Mouse (Mus musculus): ENCODE measurements around the gene Gm21904.
"Not testable (repeated sequence)": the region's sequence is repeated elsewhere in the genome, so short reads cannot be mapped to it uniquely, and the experiment has no call there.

The Gm21904 gene

DNA sequence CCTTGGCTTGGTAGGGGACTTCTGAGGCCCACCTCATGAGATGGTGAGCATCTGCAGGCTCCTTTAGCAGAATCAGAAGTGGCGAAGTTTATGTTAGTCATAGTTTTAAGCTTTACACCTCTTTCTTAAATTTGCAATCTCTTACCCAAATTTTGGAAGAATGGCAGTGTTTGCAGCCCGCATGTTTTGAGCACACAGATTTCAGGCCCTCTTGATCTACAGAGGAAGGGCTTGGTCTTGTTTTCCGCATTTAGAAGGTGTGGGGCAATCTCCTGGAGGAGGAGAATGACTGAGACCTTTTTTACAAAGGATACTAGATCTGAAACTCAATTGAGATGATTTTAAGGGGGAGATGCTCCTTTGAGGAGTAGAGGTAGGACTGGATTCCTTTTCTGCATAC is at the start of gene Gm21904:
TSS of gene Gm21904 (minus strand) at position 101 of the 400 bp plus-strand sequence.
- not testable (repeated sequence) for DNase-seq (ENCODE audit: low spot score)

DNA sequence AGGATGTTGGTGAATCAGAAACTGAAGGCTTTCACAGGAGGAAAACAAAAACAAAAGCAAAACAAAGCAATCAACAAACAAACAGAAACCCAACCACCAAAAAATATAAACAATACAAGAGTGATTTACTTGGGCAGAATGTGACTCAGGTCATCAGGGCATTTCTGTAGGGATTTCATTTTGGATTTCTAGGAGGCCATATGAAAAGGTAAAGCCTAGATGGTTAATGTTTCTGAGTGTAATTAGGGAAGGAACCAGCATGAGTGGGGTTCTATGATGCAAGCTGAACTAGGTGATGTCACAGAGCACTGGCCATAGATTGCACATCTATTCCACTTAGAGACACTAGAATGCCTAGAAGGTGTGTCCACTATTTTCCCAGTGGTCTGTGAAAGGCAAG is 28.4 kb upstream of the Gm21904 start, which contains the start of the genes Gm20772 and Gm20831:
TSS of gene Gm20772 (plus strand) at position 301 of the 400 bp plus-strand sequence.
TSS of gene Gm20831 (plus strand) at position 301 of the 400 bp plus-strand sequence.
- DNase-seq (ENCODE audit: low spot score), result not testable (repeated sequence)
